Mouse (Mus musculus) thymus, adult 2 months (tissue): ENCODE results near the gene Rap1gap.

Source experiments
- CTCF ChIP-seq: fragments of 200-500 bp; IDR thresholded peaks from 2 replicates; pipeline ENCODE4 v1.5.1; 2012; ENCODE audit warnings: mild to moderate bottlenecking, control low read depth, low read length, moderate library complexity, borderline replicate concordance; ENCODE audit not compliant: control insufficient read depth, poor library complexity, insufficient read depth; ENCODE audit errors: extremely low read depth
- POLR2A ChIP-seq: fragments of 200-500 bp; IDR thresholded peaks from 2 replicates; pipeline ENCODE4 v1.6.1; 2012; ENCODE audit warnings: mild to moderate bottlenecking, low read length, control low read depth, moderate library complexity; ENCODE audit not compliant: control insufficient read depth, poor library complexity, insufficient read depth; ENCODE audit errors: extremely low read depth

DNA sequence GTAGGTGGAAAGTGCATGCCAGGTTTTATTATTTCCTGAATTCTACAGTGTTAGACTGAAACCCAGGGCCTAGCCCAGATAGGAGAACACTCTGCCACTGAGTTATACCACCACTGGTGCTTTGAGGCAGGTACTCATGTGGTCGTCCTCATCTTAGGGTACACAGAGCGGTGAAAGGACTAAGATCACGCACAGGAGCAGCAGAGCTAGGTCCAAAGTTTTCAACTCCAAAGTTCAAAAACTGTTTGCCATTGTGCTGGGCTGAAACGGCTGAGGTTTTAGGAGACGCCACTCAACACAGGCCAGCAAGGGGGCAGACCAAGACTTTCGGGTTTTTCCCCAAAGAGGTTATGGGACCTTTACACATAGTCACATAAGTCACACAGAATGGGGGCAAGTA, 110.0 kb downstream of the Rap1gap start:
- TF ChIP-seq CTCF (no peak), POLR2A (no peak)
